Mouse (Mus musculus) lung, adult 18-20 months (tissue): ENCODE data around the gene Gdf10.
A peak's percentile ranks its signal among the peaks of the same experiment; 100 is the strongest.

Source experiments
- DNase-seq, 2 experiments: peaks; one replicate each; pipeline ENCODE4 v3.0.0; 2022; ENCODE audit warnings: mixed read lengths in 2 of 2

The Gdf10 gene

DNA sequence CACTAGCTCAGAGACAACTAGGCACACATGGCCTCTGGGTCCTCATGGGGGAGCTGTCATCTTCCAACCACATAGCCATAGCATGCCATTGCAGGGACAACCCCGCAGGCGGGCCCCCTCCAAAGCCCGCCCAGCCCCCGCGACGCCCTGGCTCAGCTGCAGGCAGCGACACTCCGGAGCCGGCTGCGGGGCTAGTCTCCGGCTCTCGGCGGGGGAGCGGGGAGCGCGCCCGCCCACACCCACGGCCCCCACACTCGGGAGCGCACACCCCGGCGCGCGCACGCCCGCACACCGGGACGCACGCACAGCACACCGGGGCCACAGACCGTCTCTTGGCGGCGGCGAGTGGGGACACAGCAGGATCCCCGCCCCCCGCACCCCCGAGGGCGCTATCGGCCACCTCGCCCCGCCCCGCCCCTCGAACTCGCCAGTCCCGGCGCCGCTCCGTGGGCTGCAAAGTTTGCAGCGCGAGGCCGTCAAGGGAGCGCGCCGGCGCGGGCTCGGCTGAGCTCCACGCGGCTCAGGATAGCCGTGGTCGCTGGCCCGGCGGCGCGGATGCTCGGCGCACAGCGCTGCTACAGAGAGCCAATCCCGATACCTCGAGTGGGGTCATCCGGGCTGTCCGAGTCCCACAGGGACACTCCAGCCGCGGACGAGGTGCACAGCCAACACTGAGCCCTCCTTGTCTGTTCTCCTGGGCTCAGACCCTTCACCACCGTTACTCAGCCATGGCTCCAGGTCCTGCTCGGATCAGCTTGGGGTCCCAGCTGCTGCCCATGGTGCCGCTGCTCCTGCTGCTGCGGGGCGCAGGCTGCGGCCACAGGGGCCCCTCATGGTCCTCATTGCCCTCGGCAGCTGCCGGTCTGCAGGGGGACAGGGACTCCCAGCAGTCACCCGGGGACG lies at the start of gene Gdf10:
Gdf10 (plus strand) TSS at position 420 of the 903 bp plus-strand sequence.
- DNase-seq: no peak

- no peak for DNase-seq
Measured at GRCm38 (mm10) chr14:33878826-33879225, 44.6 kb upstream of the Gdf10 start.

DNA sequence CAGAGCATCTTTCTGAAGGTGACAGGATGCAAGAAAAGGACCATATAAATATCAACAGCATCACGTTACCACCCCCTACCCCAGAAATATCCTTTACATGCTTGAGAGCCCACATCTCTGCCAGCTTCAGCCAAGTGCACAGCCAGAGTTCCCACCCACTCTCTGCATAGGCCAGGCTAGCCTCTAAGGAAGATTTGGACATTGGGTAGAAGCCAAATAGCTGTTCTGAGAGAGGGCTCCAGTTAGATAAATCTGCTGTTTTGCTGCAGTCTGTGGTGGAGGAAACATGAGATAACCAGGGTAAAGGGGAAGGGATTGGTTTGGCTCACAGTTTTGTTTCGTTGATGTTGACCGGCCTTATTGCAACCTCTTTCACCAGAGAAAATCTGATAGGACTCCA lies 43.2 kb upstream of the Gdf10 start:
- DNase-seq: no peak

DNA sequence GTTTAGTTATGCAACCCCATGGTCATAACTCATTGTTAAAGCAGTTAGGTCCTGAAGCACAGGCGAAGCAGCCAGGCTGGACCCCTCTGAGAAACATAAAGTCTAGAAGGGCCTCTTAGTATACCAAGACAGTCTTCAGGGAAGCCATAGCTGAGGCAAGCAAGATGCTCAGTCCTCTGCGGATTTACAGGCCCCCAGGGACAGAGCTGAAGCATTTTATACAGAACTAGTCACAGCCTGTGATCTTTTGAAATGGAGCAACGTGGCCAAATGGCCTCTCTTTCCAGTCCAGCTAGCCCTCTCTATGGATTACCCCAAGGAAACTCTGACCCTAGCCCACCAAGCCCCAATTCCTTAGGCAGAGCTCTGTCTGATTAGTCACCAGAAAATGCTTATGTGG lies 41.9 kb upstream of the Gdf10 start:
- DNase-seq: no peak

DNA sequence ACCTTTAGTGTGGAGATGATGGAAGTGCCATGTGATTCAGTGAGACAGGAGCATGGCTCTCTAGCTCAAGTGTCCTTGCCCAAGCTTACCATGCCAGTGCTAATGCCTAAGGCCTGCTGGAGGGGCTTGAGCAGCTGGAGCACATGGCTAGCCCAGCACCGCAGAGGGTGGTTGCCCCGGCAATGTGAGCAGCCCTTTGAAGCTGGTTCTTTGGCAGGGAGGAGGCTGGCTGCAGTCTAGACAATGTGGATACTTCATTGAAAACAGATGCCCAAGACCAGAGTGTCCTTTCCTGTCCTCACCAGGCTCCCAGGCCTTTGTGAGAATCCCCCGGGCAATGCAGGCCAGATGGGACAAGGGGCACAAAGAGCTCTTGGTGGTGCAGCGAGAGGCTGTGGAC lies 40.3 kb upstream of the Gdf10 start:
- DNase-seq: no peak

DNA sequence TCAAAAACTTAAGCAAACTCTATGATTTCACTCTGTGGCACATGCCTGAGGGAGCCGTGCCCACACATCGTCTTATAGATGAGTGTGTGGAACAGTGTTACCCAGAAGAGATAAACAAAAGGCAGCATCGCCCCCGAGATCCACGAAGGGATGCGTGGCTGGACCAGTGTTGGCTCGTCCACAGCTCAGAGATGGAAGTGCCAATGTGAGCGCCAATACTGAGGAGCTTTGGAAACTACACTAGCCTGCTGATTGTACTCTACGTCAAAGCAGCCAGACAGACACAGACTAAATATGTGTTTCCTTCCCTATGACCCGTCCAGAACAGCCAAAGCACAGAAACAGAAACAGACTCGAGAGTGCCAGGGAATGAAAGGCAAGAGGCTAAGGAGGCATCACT lies 37.9 kb upstream of the Gdf10 start:
- no peak for DNase-seq

DNA sequence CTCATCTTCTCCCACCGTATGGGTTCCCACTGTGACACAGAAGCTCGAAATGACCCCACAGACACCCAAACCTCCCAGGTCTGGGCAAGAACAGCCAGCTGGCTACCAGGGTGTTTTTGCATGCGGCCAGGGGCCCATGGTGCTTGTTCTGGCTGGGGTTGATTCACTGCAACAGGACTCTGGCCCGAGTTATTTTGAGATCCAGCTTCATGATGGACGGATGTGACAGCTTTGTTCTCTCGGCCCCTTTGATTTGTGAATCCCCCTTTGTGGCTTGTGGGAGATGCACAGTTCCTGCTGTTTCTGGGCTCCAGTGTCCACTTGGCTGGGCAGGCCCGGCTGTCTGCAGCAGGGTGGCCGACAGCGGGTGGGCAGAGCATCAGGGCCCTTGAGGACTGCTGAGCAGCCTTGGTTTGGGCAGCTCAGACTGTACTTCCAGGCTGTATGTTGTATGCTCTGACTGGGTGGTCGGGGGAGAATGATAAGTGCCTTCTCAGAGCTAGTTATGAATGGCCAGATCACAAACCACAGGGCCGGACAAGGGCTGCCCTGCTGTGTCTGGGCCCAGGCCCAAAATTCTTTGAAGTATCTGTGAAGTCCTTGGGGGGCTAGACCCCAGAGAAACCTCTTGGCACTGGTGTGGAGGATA lies 34.9 kb upstream of the Gdf10 start:
- no peak for DNase-seq

DNA sequence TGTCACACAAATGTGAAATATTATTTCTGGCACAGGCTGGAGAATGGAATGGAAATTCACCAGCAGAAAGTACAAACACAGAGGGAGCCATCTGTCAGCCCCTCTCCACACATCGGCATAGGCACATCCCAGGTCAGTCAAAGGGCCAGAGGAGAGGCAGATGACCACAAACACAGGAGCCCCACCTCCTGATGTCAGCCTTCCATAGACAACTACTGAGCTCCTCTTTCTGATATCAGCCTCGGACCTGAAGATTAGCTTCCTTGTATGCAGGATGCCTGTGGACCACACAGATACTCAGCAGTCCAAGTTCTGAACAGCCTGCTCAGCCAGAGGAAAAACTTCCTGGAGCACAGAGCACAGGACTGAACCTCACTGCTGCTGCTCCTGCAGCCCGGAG lies 33.4 kb upstream of the Gdf10 start:
- DNase-seq: no peak

DNA sequence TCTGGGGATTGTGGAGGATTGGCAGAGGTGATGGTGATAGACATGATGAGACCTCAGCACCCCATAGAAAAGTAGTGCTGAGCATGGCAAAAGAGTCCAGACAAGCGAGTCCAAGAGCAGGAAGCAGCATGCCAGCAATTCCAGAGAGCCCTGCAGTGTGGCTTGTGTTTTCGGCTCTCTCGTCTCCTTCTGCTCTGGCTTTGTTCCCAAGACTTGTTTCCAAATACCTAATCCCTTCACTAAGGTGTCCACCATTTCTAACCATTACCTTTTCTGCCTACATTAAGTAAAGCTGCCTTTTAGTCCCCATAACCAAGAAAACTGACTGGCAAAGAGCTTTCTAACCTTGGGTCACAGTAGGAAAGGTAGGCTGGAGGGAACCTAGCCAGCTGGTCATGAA lies 31.9 kb upstream of the Gdf10 start:
- DNase-seq: no peak

DNA sequence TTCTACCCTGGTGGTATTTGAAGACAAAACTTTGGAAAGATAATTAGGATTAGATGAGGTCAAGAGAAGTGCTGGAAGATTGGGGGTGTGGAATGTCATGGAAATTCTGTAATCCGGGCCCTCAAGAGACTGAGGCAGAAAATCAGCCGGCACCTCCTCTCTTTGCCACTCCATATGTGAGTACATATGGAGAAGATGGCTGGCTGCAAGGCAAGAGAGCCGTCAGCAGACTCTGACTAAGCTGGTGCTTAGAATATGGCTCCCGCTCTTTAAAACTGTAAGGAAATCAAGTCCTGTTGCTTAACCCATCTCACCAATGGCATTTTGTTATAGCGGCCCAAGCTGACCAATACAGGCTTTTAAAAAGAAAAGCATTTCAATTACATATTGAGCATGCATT lies 27.6 kb upstream of the Gdf10 start:
- DNase-seq: no peak

- no peak for DNase-seq
Measured at GRCm38 (mm10) chr14:33896628-33897300, 26.6 kb upstream of the Gdf10 start.

GRCm38 (mm10) chr14:33902783-33903182 lies 20.6 kb upstream of the Gdf10 start:
- no peak for DNase-seq

DNA sequence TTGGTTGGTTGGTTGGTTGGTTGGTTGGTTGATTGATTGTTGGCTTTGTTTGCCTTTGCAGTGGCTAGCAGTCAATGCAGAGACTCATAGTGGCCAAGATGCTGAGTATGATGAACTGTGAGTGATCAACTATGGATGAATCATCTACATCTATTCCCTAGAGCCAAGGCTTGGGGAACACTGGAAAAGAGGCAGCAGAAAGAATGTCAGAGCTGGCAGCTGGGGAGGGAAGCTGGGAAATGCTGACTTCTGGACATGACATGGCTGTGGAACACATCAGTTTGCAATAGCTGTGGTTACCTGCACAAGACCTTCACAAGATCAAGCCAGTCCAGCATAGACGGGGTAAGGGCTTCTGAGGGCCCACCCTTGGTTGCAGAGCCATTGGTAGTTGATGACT lies 20.2 kb upstream of the Gdf10 start:
- DNase-seq: peak in 1 of 2 experiments; percentile 7

- no peak for DNase-seq
Measured at GRCm38 (mm10) chr14:33904851-33905250, 18.5 kb upstream of the Gdf10 start.

- peak in 1 of 2 experiments; percentile 41 for DNase-seq
Measured at GRCm38 (mm10) chr14:33913727-33914126, 9.7 kb upstream of the Gdf10 start.

DNA sequence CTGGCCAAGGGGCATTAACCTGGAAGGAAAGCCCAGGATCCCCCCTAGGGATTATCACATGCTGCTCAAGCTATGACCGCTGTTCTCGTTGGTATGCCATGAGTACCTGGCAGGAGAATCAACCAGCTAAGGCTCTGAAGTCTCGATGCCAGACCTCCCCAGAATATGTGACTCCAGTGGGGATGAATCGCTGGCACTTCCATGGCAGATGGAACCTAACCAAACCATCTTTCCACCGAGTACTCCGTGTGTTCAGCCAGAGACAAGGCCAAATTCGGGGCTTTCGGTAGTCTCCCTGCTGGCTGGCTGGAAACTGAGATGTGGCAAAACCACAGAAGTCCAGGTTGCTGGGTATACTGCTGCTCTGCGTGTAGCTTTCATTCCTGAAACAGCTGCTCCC lies 9.2 kb upstream of the Gdf10 start:
- no peak for DNase-seq

- no peak for DNase-seq
Measured at GRCm38 (mm10) chr14:33920727-33921559, 2.4 kb upstream of the Gdf10 start.

- no peak for DNase-seq
Measured at GRCm38 (mm10) chr14:33922771-33923167, 618 bp upstream of the Gdf10 start.

DNA sequence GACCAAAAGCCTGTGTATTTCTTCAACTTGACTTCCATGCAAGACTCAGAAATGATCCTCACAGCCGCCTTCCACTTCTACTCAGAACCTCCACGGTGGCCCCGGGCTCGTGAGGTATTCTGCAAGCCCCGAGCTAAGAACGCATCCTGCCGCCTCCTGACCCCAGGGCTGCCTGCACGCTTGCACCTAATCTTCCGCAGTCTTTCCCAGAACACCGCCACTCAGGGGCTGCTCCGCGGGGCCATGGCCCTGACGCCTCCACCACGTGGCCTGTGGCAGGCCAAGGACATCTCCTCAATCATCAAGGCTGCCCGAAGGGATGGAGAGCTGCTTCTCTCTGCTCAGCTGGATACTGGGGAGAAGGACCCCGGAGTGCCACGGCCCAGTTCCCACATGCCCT lies 8.5 kb downstream of the Gdf10 start:
- DNase-seq: no peak

DNA sequence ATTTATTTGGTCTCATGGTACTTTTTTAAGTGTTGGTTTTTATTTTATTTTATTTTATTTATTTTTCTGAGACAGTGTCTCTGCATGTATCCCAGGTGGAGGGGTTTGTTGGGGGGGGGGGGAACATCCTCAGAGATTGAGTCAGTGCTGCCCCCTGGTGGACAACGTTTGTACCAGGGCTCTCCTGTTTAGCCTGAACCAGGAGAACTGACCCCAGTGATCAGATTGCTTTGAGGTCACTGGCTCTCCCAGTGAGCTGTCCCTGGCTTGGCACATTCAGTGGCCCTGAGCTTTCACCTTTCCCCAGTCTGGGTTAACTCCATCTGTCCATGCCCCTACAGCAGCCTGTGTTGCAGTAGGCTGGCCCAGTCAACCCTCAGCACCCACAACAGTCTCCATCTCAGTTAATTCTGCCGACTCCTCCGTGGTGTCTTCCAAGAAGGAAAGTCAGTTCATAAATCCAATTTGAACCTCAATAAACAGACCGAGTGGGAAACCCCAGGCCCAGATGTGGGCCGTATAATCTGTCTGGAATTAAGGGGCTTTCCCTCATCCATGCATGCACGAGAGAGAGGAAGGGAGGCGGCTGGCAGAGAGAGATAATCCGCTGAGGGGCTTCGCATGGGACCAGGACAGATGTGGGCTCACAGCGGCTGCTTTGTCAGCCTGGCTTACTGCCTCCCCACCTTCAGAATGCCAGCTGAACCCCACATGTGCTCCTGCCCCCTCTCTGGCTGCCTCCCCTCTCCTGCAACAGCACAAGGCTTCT lies 9.7 kb downstream of the Gdf10 start:
- DNase-seq: peak; percentile 21 to 38

GRCm38 (mm10) chr14:33933778-33934317 lies 10.5 kb downstream of the Gdf10 start:
- peak in 1 of 2 experiments; percentile 11 for DNase-seq

DNA sequence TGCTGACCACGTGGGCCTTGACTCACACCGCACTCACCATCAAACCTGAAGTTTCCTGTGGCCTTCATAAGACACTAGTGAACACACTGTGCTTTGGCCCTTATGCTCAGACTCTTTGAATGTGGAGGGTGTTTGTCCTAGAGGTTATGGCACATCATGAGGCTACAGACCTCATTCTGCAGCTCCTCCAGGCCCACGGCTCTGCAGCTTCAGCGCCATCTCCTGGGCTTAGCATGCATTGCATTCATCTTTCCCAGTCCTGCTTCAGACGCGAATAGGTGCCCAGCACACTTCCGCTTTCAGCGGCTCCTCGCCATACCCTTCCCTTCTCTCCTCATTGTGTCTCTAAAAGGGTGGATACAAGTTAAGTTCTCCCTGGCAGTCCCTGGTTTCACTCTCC lies 15.7 kb downstream of the Gdf10 start:
- DNase-seq: peak in 1 of 2 experiments; percentile 28
